Mouse (Mus musculus) hindbrain, embryonic 10.5 days (tissue): ENCODE measurements around the gene Dse. TPM values are rescaled to one million over a fixed set of nuclear protein-coding genes. Genes with fewer than 3 reads are reported as not detected.

Experiments used
- DNase-seq: peaks from one replicate; pipeline ENCODE4 v3.0.0-alpha.2; 2017; ENCODE audit warnings: low spot score
- H3K27ac ChIP-seq: fragments of 300-500 bp; sonication (generic); 2 replicates; pipeline ENCODE4 v1.5.1; 2016; ENCODE audit warnings: mild to moderate bottlenecking, moderate library complexity
- H3K27me3 ChIP-seq: fragments of 300-500 bp; sonication (generic); 2 replicates; pipeline ENCODE4 v1.6.1; 2016; ENCODE audit warnings: mild to moderate bottlenecking; ENCODE audit not compliant: poor library complexity, insufficient read depth, severe bottlenecking
- H3K36me3 ChIP-seq: fragments of 300-500 bp; sonication (generic); 2 replicates; pipeline ENCODE4 v1.6.1; 2016; ENCODE audit warnings: mild to moderate bottlenecking, moderate library complexity
- H3K4me1 ChIP-seq: fragments of 300-500 bp; sonication (generic); replicated peaks from 2 replicates; pipeline ENCODE4 v1.6.1; 2016; ENCODE audit warnings: mild to moderate bottlenecking
- H3K4me3 ChIP-seq: fragments of 300-500 bp; sonication (generic); 2 replicates; pipeline ENCODE4 v1.5.1; 2016; ENCODE audit warnings: mild to moderate bottlenecking, moderate library complexity
- H3K9me3 ChIP-seq: fragments of 300-500 bp; sonication (generic); 2 replicates; pipeline ENCODE4 v1.6.1; 2016; ENCODE audit warnings: mild to moderate bottlenecking, moderate library complexity
- WGBS: fragments of 180-500 bp; shearing (Covaris S2); methylation state at CpG from one replicate; pipeline ENCODE4 v1.1.7; 2016; 5-methylcytosine and 5-hydroxymethylcytosine counted together
- polyA plus RNA-seq: library from polyadenylated mRNA; unstranded; fragments of >200 nt; fragmentation: Nextera tagmentation; extraction: Ambion mirVana; gene quantifications from 2 replicates; pipeline ENCODE4 v1.2.1, GENCODE M21; 2016

The Dse gene
- polyA plus RNA-seq, 1 experiment from 2014 or later, result 18.4 TPM

- H3K9me3 ChIP-seq, result 0 out of 2 replicates have a peak, but pooled peaks cover 4% of the 10 kb centered on the region
Measured at GRCm38 (mm10) chr10:34194957-34195356, 12.6 kb downstream of the Dse start.

GRCm38 (mm10) chr10:34194503-34194902 is 13.0 kb downstream of the Dse start:
- no peaks in the 10 kb centered on the region for H3K9me3 ChIP-seq
- no peaks in the 10 kb centered on the region for H3K27me3 ChIP-seq
- peaks cover 4% of the 10 kb centered on the region; the same call in 1 of the 2 replicates for H3K36me3 ChIP-seq
- no peak overlapping the region for H3K4me3 ChIP-seq
- DNase-seq, result no peak
- H3K27ac ChIP-seq, result no peak overlapping the region
- no peaks in the 10 kb centered on the region for H3K4me1 ChIP-seq
- WGBS, result 90% methylated on average over 5 of the region's 5 CpGs

More at GRCm38 (mm10) chr10:34194957-34195356, 12.6 kb downstream of the Dse start:
- no peaks in the 10 kb centered on the region for H3K27me3 ChIP-seq
- DNase-seq, result no peak
- H3K4me3 ChIP-seq, result no peak overlapping the region
- no peak overlapping the region for H3K27ac ChIP-seq
- WGBS, result 85% methylated on average over 2 of the region's 2 CpGs
- no peaks in the 10 kb centered on the region for H3K4me1 ChIP-seq
- peaks cover 8% of the 10 kb centered on the region; the same call in 1 of the 2 replicates for H3K36me3 ChIP-seq

GRCm38 (mm10) chr10:34186571-34187260 is 20.8 kb downstream of the Dse start:
- Histone ChIP-seq H3K27ac (no peak overlapping the region; the same call in 1 of the 2 replicates), H3K4me3 (no peak overlapping the region), H3K4me1 (peaks cover 7% of the 10 kb centered on the region; the same call in 1 of the 2 replicates), H3K36me3 (peaks cover 7% of the 10 kb centered on the region), H3K27me3 (no peaks in the 10 kb centered on the region), H3K9me3 (no peaks in the 10 kb centered on the region)
- no peak for DNase-seq
- 72% methylated on average over 10 of the region's 10 CpGs for WGBS

- Histone ChIP-seq H3K4me3 (no peak overlapping the region), H3K36me3 (peaks cover 7% of the 10 kb centered on the region), H3K9me3 (no peaks in the 10 kb centered on the region), H3K4me1 (peaks cover 7% of the 10 kb centered on the region; the same call in 1 of the 2 replicates), H3K27me3 (no peaks in the 10 kb centered on the region), H3K27ac (no peak overlapping the region)
- DNase-seq, result no peak
- 44% methylated on average over 4 of the region's 4 CpGs for WGBS
Measured at GRCm38 (mm10) chr10:34185556-34185955, 22.0 kb downstream of the Dse start.

GRCm38 (mm10) chr10:34184956-34185355 is 22.6 kb downstream of the Dse start:
- peaks cover 7% of the 10 kb centered on the region; the same call in 1 of the 2 replicates for H3K4me1 ChIP-seq
- WGBS, result 54% methylated on average over 1 of the region's 1 CpGs
- H3K27ac ChIP-seq, result no peak overlapping the region
- no peak for DNase-seq
- no peak overlapping the region for H3K4me3 ChIP-seq
- H3K9me3 ChIP-seq, result no peaks in the 10 kb centered on the region
- no peaks in the 10 kb centered on the region for H3K27me3 ChIP-seq
- peaks cover 7% of the 10 kb centered on the region for H3K36me3 ChIP-seq

- peaks cover 7% of the 10 kb centered on the region; the same call in 1 of the 2 replicates for H3K4me1 ChIP-seq
- H3K36me3 ChIP-seq, result peaks cover 7% of the 10 kb centered on the region
- 87% methylated on average over 7 of the region's 7 CpGs for WGBS
- 0 out of 2 replicates have a peak overlapping the region, but pooled peaks have one; percentile 23 for H3K27ac ChIP-seq
- no peak for DNase-seq
- no peaks in the 10 kb centered on the region for H3K27me3 ChIP-seq
- no peak overlapping the region for H3K4me3 ChIP-seq
- no peaks in the 10 kb centered on the region for H3K9me3 ChIP-seq
Measured at GRCm38 (mm10) chr10:34183731-34184130, 23.8 kb downstream of the Dse start.

- no peaks in the 10 kb centered on the region for H3K9me3 ChIP-seq
- H3K27ac ChIP-seq, result no peak overlapping the region
- no peak overlapping the region for H3K4me3 ChIP-seq
- no peaks in the 10 kb centered on the region for H3K27me3 ChIP-seq
- WGBS, result 54% methylated on average over 8 of the region's 8 CpGs
- no peaks in the 10 kb centered on the region for H3K4me1 ChIP-seq
- no peaks in the 10 kb centered on the region for H3K36me3 ChIP-seq
- DNase-seq, result peak; percentile 51
Measured at GRCm38 (mm10) chr10:34175870-34176606, 31.5 kb downstream of the Dse start.

- 70% methylated on average over 4 of the region's 4 CpGs for WGBS
Measured at GRCm38 (mm10) chr10:34172663-34173282, 34.7 kb downstream of the Dse start.

GRCm38 (mm10) chr10:34171660-34172059 is 35.9 kb downstream of the Dse start:
- no peaks in the 10 kb centered on the region for H3K27me3 ChIP-seq
- H3K36me3 ChIP-seq, result no peaks in the 10 kb centered on the region
- H3K9me3 ChIP-seq, result no peaks in the 10 kb centered on the region
- no peak overlapping the region for H3K4me3 ChIP-seq
- WGBS, result 90% methylated on average over 4 of the region's 4 CpGs
- DNase-seq, result no peak
- no peaks in the 10 kb centered on the region for H3K4me1 ChIP-seq
- H3K27ac ChIP-seq, result no peak overlapping the region

More at GRCm38 (mm10) chr10:34172663-34173282, 34.7 kb downstream of the Dse start:
- Histone ChIP-seq H3K36me3 (no peaks in the 10 kb centered on the region), H3K4me1 (no peaks in the 10 kb centered on the region), H3K27me3 (no peaks in the 10 kb centered on the region), H3K9me3 (no peaks in the 10 kb centered on the region), H3K27ac (no peak overlapping the region), H3K4me3 (no peak overlapping the region)
- DNase-seq, result no peak

GRCm38 (mm10) chr10:34171191-34171590 is 36.3 kb downstream of the Dse start:
- Histone ChIP-seq H3K27ac (no peak overlapping the region), H3K36me3 (no peaks in the 10 kb centered on the region), H3K4me3 (no peak overlapping the region), H3K9me3 (no peaks in the 10 kb centered on the region), H3K27me3 (no peaks in the 10 kb centered on the region), H3K4me1 (no peaks in the 10 kb centered on the region)
- 92% methylated on average over 3 of the region's 3 CpGs for WGBS
- no peak for DNase-seq

GRCm38 (mm10) chr10:34166971-34167370 is 40.5 kb downstream of the Dse start:
- Histone ChIP-seq H3K27me3 (no peaks in the 10 kb centered on the region), H3K36me3 (peaks cover 5% of the 10 kb centered on the region; the same call in 1 of the 2 replicates), H3K4me3 (no peak overlapping the region), H3K27ac (no peak overlapping the region), H3K9me3 (no peaks in the 10 kb centered on the region), H3K4me1 (no peaks in the 10 kb centered on the region)
- DNase-seq, result no peak
- 86% methylated on average over 2 of the region's 2 CpGs for WGBS

GRCm38 (mm10) chr10:34155796-34156554 is 51.5 kb downstream of the Dse start:
- no peak for DNase-seq
- 89% methylated on average over 12 of the region's 12 CpGs for WGBS
- Histone ChIP-seq H3K4me1 (no peaks in the 10 kb centered on the region), H3K27me3 (no peaks in the 10 kb centered on the region), H3K9me3 (no peaks in the 10 kb centered on the region), H3K27ac (no peak overlapping the region), H3K4me3 (no peak overlapping the region), H3K36me3 (peaks cover 24% of the 10 kb centered on the region)
